Mouse (Mus musculus): ENCODE measurements at regions not wholly inside any gene's neighbourhood (a gene's known extent, or its start where the extent isn't known, plus 50 kb on each side); places are given as distances from the start of the nearest gene placed in this dataset.
A peak's percentile ranks its signal among the peaks of the same experiment; 100 is the strongest.

GRCm38 (mm10) chr2:19060218-19060915, 62.2 kb downstream of the 4930426L09Rik start:
- peaks cover 6 to 51% of the 10 kb centered on the region in 2 experiments for H3K4me1 ChIP-seq (ENCODE audit: control insufficient read depth in 1 of 2, insufficient read depth in 2 of 2)
- dilution Hi-C loops (cut with MboI; ENCODE audit: extremely low pct_ligation_motif_present, extremely low pct_unique_long_range_greater_than_20kb, low sequenced_read_pairs) = no loop called here
- no peak overlapping the region for H3K27ac ChIP-seq (ENCODE audit: insufficient read depth, low read depth)
- H3K9ac ChIP-seq (ENCODE audit: insufficient read depth, low read depth) = no peak overlapping the region
- H3K36me3 ChIP-seq (replicated peaks in 1 of 2; ENCODE audit: control insufficient read depth in 1 of 2, insufficient read depth in 1 of 2, low read length in 1 of 2) = no peaks in the 10 kb centered on the region
- in situ Hi-C loops (cut with MboI; ENCODE audit: low pct_ligation_motif_present, low pct_unique_long_range_greater_than_20kb, low sequenced_read_pairs) = no loop called here
- H3K9me3 ChIP-seq (replicated peaks; ENCODE audit: low read length) = no peaks in the 10 kb centered on the region
- H3K27me3 ChIP-seq (replicated peaks) = no peaks in the 10 kb centered on the region
- no peak for TF ChIP-seq JUND (conservative IDR thresholded peaks at IDR 0.05; ENCODE audit: low read depth, low read length)
- no peak for TF ChIP-seq KAT2A (IDR thresholded peaks at IDR 0.05; ENCODE audit: insufficient replicate concordance, low read length)
- TF ChIP-seq IRF4 (IDR thresholded peaks at IDR 0.05; ENCODE audit: low read depth, low read length) = no peak
- TF ChIP-seq EP300 (IDR thresholded peaks at IDR 0.05; ENCODE audit: low read length) = no peak
- TF ChIP-seq CTCF (conservative IDR thresholded peaks at IDR 0.05 in 1 of 2, IDR thresholded peaks at IDR 0.05 in 1 of 2; ENCODE audit: low read depth in 2 of 2, low read length in 2 of 2) = no peak
- TF ChIP-seq RCOR1 (conservative IDR thresholded peaks at IDR 0.05; ENCODE audit: low read depth, low read length) = no peak
- no peak for TF ChIP-seq SIN3A (IDR thresholded peaks at IDR 0.05; ENCODE audit: low read length)
- no peak for TF ChIP-seq MAFK (IDR thresholded peaks at IDR 0.05; ENCODE audit: insufficient replicate concordance, low read length)
- no peak for TF ChIP-seq RAD21 (IDR thresholded peaks at IDR 0.05; ENCODE audit: low read depth, low read length)
- TF ChIP-seq ELF1 (IDR thresholded peaks at IDR 0.05; ENCODE audit: low read depth, low read length) = no peak
- TF ChIP-seq BHLHE40 (IDR thresholded peaks at IDR 0.05; ENCODE audit: low read depth, low read length) = no peak
- TF ChIP-seq MYC (IDR thresholded peaks at IDR 0.05; ENCODE audit: low read depth, low read length) = no peak
- TF ChIP-seq TCF12 (IDR thresholded peaks at IDR 0.05; ENCODE audit: low read depth, low read length) = no peak
- H3K79me2 ChIP-seq (replicated peaks; ENCODE audit: control insufficient read depth, extremely low read depth, insufficient read depth, poor library complexity, severe bottlenecking) = no peaks in the 10 kb centered on the region
- H3K4me2 ChIP-seq (ENCODE audit: insufficient read depth, low read depth, poor library complexity, severe bottlenecking) = no peak overlapping the region
- no peak overlapping the region for H3K4me3 ChIP-seq (replicated peaks in 1 of 3; ENCODE audit: low read depth in 2 of 3, low read length in 2 of 3, poor library complexity in 1 of 3)
- no peak for DNase-seq (ENCODE audit: extremely low read depth)

- no peaks in the 10 kb centered on the region for H3K36me3 ChIP-seq (replicated peaks in 1 of 2; ENCODE audit: control insufficient read depth in 1 of 2, insufficient read depth in 1 of 2, low read length in 1 of 2)
- H3K79me2 ChIP-seq (replicated peaks; ENCODE audit: control insufficient read depth, extremely low read depth, insufficient read depth, poor library complexity, severe bottlenecking) = no peaks in the 10 kb centered on the region
- no peaks in the 10 kb centered on the region for H3K9me3 ChIP-seq (replicated peaks; ENCODE audit: low read length)
- 0 out of 2 replicates have a peak overlapping the region, but pooled peaks have one; percentile 6 for H3K4me2 ChIP-seq (ENCODE audit: insufficient read depth, low read depth, poor library complexity, severe bottlenecking)
- dilution Hi-C loops (cut with MboI; ENCODE audit: extremely low pct_ligation_motif_present, extremely low pct_unique_long_range_greater_than_20kb, low sequenced_read_pairs) (no loop called here), in situ Hi-C loops (cut with MboI; ENCODE audit: low pct_ligation_motif_present, low pct_unique_long_range_greater_than_20kb, low sequenced_read_pairs) (no loop called here)
- peaks cover 11 to 24% of the 10 kb centered on the region in 2 experiments for H3K4me1 ChIP-seq (ENCODE audit: control insufficient read depth in 1 of 2, insufficient read depth in 2 of 2)
- H3K9ac ChIP-seq (ENCODE audit: insufficient read depth, low read depth) = no peak overlapping the region
- no peaks in the 10 kb centered on the region for H3K27me3 ChIP-seq (replicated peaks)
- no peak overlapping the region for H3K4me3 ChIP-seq (replicated peaks in 1 of 3; ENCODE audit: low read depth in 2 of 3, low read length in 2 of 3, poor library complexity in 1 of 3)
- DNase-seq (ENCODE audit: extremely low read depth) = no peak
- no peak overlapping the region for H3K27ac ChIP-seq (ENCODE audit: insufficient read depth, low read depth)
- TF ChIP-seq SMC3 (IDR thresholded peaks at IDR 0.05; ENCODE audit: low read depth, low read length) (no peak), CHD2 (IDR thresholded peaks at IDR 0.05; ENCODE audit: low read length) (no peak), GABPA (IDR thresholded peaks at IDR 0.05; ENCODE audit: insufficient replicate concordance, low read depth, low read length) (no peak), USF2 (conservative IDR thresholded peaks at IDR 0.05; ENCODE audit: low read depth, low read length) (no peak), TBP (conservative IDR thresholded peaks at IDR 0.05; ENCODE audit: low read depth, low read length) (no peak), PAX5 (IDR thresholded peaks at IDR 0.05; ENCODE audit: low read length) (no peak), MXI1 (IDR thresholded peaks at IDR 0.05; ENCODE audit: low read depth, low read length) (no peak), NELFE (IDR thresholded peaks at IDR 0.05; ENCODE audit: low read depth, low read length) (no peak), CTCF (conservative IDR thresholded peaks at IDR 0.05 in 1 of 2, IDR thresholded peaks at IDR 0.05 in 1 of 2; ENCODE audit: low read depth in 2 of 2, low read length in 2 of 2) (no peak)
These were observed 66.6 kb downstream of the 4930426L09Rik start for GRCm38 (mm10) chr2:19064560-19065362.
